Mouse (Mus musculus) embryonic facial prominence, embryonic 13.5 days (tissue): Measurements from ENCODE around the gene Aoc2. TPM values are rescaled to one million over a fixed set of nuclear protein-coding genes. Genes with fewer than 3 reads are reported as not detected.
"Not testable (repeated sequence)": the region's sequence is repeated elsewhere in the genome, so short reads cannot be mapped to it uniquely, and the experiment has no call there.

ENCODE experiments used
- ATAC-seq: fragments of 200-750 bp; cut with Nextera tagmentation; 2 replicates; pipeline ENCODE4 v1.8.0; 2017; ENCODE audit warnings: low read depth; ENCODE audit not compliant: insufficient number of reproducible peaks, insufficient read depth, low FRiP score, low TSS enrichment
- H3K27ac ChIP-seq: fragments of 300-500 bp; sonication (generic); 2 replicates; pipeline ENCODE4 v1.5.1; 2015; ENCODE audit warnings: moderate library complexity, mild to moderate bottlenecking, inconsistent platforms
- H3K27me3 ChIP-seq: fragments of 300-500 bp; sonication (generic); 2 replicates; pipeline ENCODE4 v1.6.1; 2015; ENCODE audit warnings: mild to moderate bottlenecking, inconsistent platforms
- H3K36me3 ChIP-seq: fragments of 300-500 bp; sonication (generic); 2 replicates; pipeline ENCODE4 v1.6.1; 2015; ENCODE audit warnings: mild to moderate bottlenecking, inconsistent platforms
- H3K4me1 ChIP-seq: fragments of 300-500 bp; sonication (generic); 2 replicates; pipeline ENCODE4 v1.6.1; 2015; ENCODE audit warnings: inconsistent platforms
- H3K4me2 ChIP-seq: fragments of 300-500 bp; sonication (generic); 2 replicates; pipeline ENCODE4 v1.6.1; 2015; ENCODE audit warnings: moderate library complexity, mild to moderate bottlenecking, inconsistent platforms
- H3K4me3 ChIP-seq: fragments of 300-500 bp; sonication (generic); 2 replicates; pipeline ENCODE4 v1.5.1; 2015; ENCODE audit warnings: mild to moderate bottlenecking, inconsistent platforms
- H3K9ac ChIP-seq: fragments of 300-500 bp; sonication (generic); 2 replicates; pipeline ENCODE4 v1.6.1; 2015; ENCODE audit warnings: mild to moderate bottlenecking, inconsistent platforms
- H3K9me3 ChIP-seq: fragments of 300-500 bp; sonication (generic); 2 replicates; pipeline ENCODE4 v1.6.1; 2016; ENCODE audit warnings: inconsistent platforms
- WGBS: fragments of 180-500 bp; shearing (Covaris S2); methylation state at CpG from one replicate; pipeline ENCODE4 v1.1.7; 2015; ENCODE audit warnings: mixed read lengths; 5-methylcytosine and 5-hydroxymethylcytosine counted together
- polyA plus RNA-seq: library from polyadenylated mRNA; unstranded; fragments of >200 nt; fragmentation: Nextera tagmentation; extraction: Ambion mirVana; gene quantifications from 2 replicates; pipeline ENCODE4 v1.2.1, GENCODE M21; 2015

Gene Aoc2
- polyA plus RNA-seq, 1 experiment from 2014 or later: 1.7 TPM

DNA sequence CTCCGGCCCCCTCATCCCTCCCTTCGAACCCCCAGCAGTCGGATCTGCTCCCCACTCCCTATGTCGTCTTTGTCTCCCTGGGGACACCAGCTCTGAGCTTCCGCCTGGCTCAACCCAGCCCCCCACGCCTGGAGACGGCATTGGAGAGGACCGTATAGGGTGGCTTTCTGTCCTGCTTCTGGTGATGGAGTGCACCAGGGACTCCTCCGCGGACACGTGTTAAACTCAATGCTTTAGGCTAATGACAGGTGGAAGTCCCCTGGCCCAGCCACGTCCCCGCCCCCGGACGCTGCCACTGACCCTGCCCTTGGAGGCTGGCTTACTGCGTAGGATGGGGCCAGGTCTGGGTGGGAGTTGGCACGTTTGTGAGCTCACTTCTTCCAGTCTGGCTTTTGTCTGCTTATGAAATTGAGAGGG is 8.4 kb upstream of the Aoc2 start:
- WGBS: under 1% methylated on average over 17 of the region's 17 CpGs
- peak overlapping the region; percentile 92 for H3K9ac ChIP-seq
- peak overlapping the region; percentile 83 for H3K4me3 ChIP-seq
- H3K27me3 ChIP-seq: no peaks in the 10 kb centered on the region
- peaks cover 14% of the 10 kb centered on the region for H3K4me1 ChIP-seq
- peak overlapping the region; percentile 73 for H3K27ac ChIP-seq
- ATAC-seq: no peak; the same call in 1 of the 2 replicates
- H3K9me3 ChIP-seq: no peaks in the 10 kb centered on the region
- peaks cover 37% of the 10 kb centered on the region for H3K36me3 ChIP-seq
- H3K4me2 ChIP-seq: peak overlapping the region; percentile 98

GRCm38 (mm10) chr11:101323609-101324008 is 1.3 kb upstream of the Aoc2 start:
- peaks cover 73% of the 10 kb centered on the region for H3K36me3 ChIP-seq
- 18% methylated on average over 4 of the region's 4 CpGs for WGBS
- no peak overlapping the region for H3K9ac ChIP-seq

DNA sequence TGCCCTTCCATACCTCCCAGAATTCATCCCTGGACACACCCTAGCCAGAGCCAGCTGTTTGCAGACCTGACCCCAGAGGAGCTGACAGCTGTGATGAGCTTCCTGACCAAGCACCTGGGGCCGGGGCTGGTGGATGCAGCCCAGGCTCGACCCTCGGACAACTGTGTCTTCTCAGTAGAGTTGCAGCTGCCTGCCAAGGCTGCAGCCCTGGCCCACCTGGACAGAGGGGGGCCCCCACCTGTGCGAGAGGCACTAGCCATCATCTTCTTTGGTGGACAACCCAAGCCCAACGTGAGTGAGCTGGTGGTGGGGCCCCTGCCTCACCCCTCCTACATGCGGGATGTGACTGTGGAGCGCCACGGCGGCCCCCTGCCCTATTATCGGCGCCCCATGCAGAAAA is 338 bp downstream of the Aoc2 start:
- H3K27ac ChIP-seq, H3K4me2 ChIP-seq, H3K27me3 ChIP-seq, H3K9me3 ChIP-seq, H3K4me1 ChIP-seq, H3K9ac ChIP-seq, ATAC-seq, H3K4me3 ChIP-seq: not testable (repeated sequence)
- H3K36me3 ChIP-seq: peaks cover 57% of the 10 kb centered on the region
- 92% methylated on average over 11 of the region's 11 CpGs for WGBS

More at GRCm38 (mm10) chr11:101323609-101324008, 1.3 kb upstream of the Aoc2 start:
- Histone ChIP-seq H3K4me3 (no peak overlapping the region), H3K4me1 (0 out of 2 replicates have a peak, but pooled peaks cover 5% of the 10 kb centered on the region), H3K27ac (no peak overlapping the region), H3K4me2 (no peak overlapping the region), H3K27me3 (no peaks in the 10 kb centered on the region), H3K9me3 (no peaks in the 10 kb centered on the region)
- no peak for ATAC-seq

GRCm38 (mm10) chr11:101326147-101326546 is 1.3 kb downstream of the Aoc2 start:
- H3K4me1 ChIP-seq: 0 out of 2 replicates have a peak, but pooled peaks cover 6% of the 10 kb centered on the region
- H3K27ac ChIP-seq: no peak overlapping the region
- H3K4me2 ChIP-seq: no peak overlapping the region
- 83% methylated on average over 11 of the region's 11 CpGs for WGBS
- peaks cover 47% of the 10 kb centered on the region for H3K36me3 ChIP-seq
- no peak overlapping the region for H3K9ac ChIP-seq
- no peak overlapping the region for H3K4me3 ChIP-seq
- H3K27me3 ChIP-seq: no peaks in the 10 kb centered on the region
- ATAC-seq: no peak
- H3K9me3 ChIP-seq: no peaks in the 10 kb centered on the region

GRCm38 (mm10) chr11:101327311-101327710 is 2.4 kb downstream of the Aoc2 start:
- no peak overlapping the region for H3K9ac ChIP-seq
- H3K4me3 ChIP-seq: no peak overlapping the region

DNA sequence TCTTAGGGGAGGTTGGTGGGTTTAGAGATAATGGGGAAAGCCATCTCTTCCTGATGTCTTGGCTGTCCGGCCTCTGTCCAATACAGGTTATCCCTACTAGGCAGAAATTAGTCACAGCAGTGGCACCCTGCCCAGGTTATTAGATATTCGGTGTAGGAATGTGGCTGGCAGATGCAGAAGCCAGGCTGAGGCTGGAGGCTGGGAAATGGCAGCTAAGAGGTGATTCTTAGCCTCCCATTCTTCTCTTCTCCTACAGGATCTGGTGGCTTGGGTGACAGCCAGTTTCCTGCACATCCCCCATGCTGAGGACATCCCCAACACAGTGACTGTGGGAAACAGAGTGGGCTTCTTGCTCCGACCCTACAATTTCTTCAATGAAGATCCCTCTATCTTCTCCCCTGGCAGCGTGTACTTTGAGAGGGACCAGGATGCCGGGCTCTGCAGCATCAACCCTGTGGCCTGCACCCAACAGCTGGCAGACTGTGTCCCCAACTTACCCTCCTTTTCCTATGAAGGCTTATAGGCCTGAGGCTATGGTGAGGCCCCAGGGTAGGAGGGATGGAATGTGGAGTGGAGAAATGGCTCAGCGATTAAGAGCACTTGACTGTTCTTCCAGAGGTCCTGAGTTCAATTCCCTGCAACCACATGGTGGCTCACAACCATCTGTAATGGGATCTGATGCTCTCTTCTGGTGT is 4.2 kb downstream of the Aoc2 start:
- Histone ChIP-seq H3K27me3 (no peaks in the 10 kb centered on the region), H3K4me2 (no peak overlapping the region), H3K9me3 (no peaks in the 10 kb centered on the region), H3K4me3 (no peak overlapping the region), H3K27ac (no peak overlapping the region), H3K36me3 (peaks cover 18% of the 10 kb centered on the region), H3K4me1 (peaks cover 8% of the 10 kb centered on the region; the same call in 1 of the 2 replicates), H3K9ac (no peak overlapping the region)
- no peak for ATAC-seq
- WGBS: 78% methylated on average over 6 of the region's 6 CpGs

More at GRCm38 (mm10) chr11:101327311-101327710, 2.4 kb downstream of the Aoc2 start:
- ATAC-seq: no peak
- WGBS: 51% methylated on average over 3 of the region's 3 CpGs
- Histone ChIP-seq H3K36me3 (peaks cover 36% of the 10 kb centered on the region), H3K4me2 (no peak overlapping the region), H3K27ac (no peak overlapping the region), H3K9me3 (no peaks in the 10 kb centered on the region), H3K4me1 (0 out of 2 replicates have a peak, but pooled peaks cover 6% of the 10 kb centered on the region), H3K27me3 (no peaks in the 10 kb centered on the region)

DNA sequence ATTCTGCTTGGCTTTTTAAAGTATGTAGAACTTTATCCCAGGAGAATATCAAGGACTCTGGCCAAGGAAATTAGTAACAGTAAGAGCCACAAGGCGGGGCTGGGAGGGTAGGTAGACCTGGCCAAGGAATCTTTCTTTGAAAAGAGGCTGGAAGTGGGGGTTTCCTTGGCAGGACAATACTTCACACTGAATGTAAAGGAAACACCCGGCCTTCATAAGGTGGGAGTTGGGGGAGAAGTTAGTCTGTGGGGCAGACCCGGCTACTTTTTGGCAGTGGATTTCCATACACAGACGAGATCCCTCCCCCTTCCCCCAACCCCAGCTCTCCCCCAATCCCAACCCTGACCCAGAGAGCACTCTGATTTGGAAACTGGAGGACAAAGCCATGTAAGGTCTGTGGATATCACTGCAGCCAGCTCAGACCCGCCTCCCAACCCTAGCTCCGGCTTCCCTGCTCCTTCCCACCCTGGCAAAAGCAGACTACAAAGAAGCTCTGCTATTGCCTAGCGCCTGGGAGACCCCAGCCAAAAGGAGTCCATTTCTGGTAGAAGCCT is 5.6 kb downstream of the Aoc2 start, which contains the start of gene Aoc3:
Gene Aoc3, plus strand, starts transcription at position 235 of the 554 bp plus-strand sequence.
- Histone ChIP-seq H3K27me3 (no peaks in the 10 kb centered on the region), H3K4me1 (peaks cover 14% of the 10 kb centered on the region), H3K4me3 (no peak within 1 kb of the TSS), H3K4me2 (no peak within 1 kb of the TSS), H3K27ac (peak within 1 kb of the TSS; percentile 44; the same call in 1 of the 2 replicates), H3K9me3 (no peaks in the 10 kb centered on the region), H3K9ac (no peak within 1 kb of the TSS), H3K36me3 (peaks cover 5% of the 10 kb centered on the region)
- peak; percentile 45; the same call in 1 of the 2 replicates for ATAC-seq
- 70% methylated on average over 7 of the region's 7 CpGs for whole genome bisulfite sequencing

DNA sequence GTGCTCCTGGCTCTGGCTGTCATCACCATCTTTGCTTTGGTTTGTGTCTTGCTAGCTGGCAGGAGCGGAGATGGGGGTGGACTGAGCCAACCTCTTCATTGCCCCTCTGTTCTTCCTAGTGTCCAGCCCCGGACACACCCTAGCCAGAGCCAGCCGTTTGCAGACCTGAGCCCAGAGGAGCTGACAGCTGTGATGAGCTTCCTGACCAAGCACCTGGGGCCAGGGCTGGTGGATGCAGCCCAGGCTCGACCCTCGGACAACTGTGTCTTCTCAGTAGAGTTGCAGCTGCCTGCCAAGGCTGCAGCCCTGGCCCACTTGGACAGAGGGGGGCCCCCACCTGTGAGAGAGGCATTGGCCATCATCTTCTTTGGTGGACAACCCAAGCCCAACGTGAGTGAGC is 6.1 kb downstream of the Aoc2 start:
- ATAC-seq, H3K4me2 ChIP-seq, H3K9me3 ChIP-seq, H3K27me3 ChIP-seq, H3K36me3 ChIP-seq, H3K9ac ChIP-seq, H3K4me3 ChIP-seq: not testable (repeated sequence)
- Histone ChIP-seq H3K27ac (peak overlapping the region; percentile 44; the same call in 1 of the 2 replicates), H3K4me1 (peaks cover 14% of the 10 kb centered on the region)
- WGBS: 83% methylated on average over 6 of the region's 6 CpGs

DNA sequence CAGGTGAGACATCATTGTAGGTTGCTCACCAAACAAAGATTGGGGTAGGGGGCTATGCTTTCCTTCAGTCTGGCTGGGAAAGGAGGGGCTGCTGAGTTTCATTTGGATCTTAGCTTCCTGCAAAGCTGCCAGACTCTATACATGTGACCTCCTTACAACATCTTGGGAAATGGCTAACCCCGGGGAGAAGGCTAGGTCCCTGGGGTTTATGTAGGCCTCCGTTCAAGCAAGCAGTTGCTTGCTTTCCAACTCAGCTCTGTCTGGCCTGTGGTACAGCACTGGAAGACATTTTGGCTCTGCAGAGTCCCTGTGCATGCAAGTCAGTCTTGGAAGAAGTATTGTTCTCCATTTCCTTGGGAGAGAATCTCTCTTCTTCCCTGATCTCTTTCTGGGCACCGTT is 7.7 kb downstream of the Aoc2 start:
- H3K36me3 ChIP-seq: no peaks in the 10 kb centered on the region
- peaks cover 22% of the 10 kb centered on the region for H3K4me1 ChIP-seq
- 80% methylated on average over 3 of the region's 3 CpGs for WGBS
- H3K9ac ChIP-seq: no peak overlapping the region
- no peak overlapping the region for H3K4me3 ChIP-seq
- no peak overlapping the region for H3K4me2 ChIP-seq
- no peak overlapping the region for H3K27ac ChIP-seq
- H3K9me3 ChIP-seq: no peaks in the 10 kb centered on the region
- no peak for ATAC-seq
- no peaks in the 10 kb centered on the region for H3K27me3 ChIP-seq

DNA sequence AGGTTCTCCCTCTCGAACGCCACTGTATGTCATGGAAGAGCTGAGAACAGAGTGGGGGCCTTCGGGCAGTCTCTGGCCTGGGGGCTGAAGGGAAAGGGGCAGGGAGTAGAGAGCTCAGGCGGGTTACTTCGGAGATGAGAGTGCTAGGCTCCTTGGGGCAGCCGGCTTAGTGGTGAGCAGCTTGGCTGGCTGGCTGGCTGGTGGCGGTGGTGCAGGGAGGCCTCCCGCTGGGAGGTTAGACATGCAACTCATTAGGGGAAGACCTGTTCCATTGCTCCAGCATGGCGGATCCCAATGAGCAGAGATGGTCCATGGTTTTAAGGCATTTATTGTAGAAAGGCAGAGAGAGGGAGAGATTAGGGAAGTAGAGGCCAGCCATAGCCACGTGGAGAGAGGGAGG is 9.2 kb downstream of the Aoc2 start:
- no peaks in the 10 kb centered on the region for H3K36me3 ChIP-seq
- no peak overlapping the region for H3K27ac ChIP-seq
- peaks cover 29% of the 10 kb centered on the region for H3K4me1 ChIP-seq
- 23% methylated on average over 10 of the region's 10 CpGs for WGBS
- H3K4me2 ChIP-seq: no peak overlapping the region
- no peak overlapping the region for H3K4me3 ChIP-seq
- no peaks in the 10 kb centered on the region for H3K9me3 ChIP-seq
- ATAC-seq: no peak
- H3K9ac ChIP-seq: no peak overlapping the region
- H3K27me3 ChIP-seq: no peaks in the 10 kb centered on the region

DNA sequence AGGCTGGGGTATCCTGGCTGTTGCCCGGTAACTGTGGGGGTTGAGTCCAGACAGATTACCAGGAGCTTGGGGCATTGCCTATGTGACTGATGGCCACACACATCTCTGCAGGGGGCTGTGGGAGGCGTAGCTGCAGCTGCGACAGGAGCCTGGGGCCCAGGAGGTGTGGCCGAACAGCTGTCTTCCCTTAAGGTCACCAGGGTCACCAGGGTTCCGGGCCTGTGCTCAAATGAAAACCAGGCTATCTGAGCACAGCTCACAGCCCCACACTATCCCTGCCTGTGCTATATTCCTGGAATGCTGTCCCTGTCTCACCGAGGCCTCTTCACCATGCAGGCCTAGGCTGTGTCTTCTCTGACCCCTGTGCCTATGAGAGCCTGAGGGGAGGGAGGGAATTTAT is 9.7 kb downstream of the Aoc2 start:
- H3K27ac ChIP-seq: no peak overlapping the region
- peaks cover 29% of the 10 kb centered on the region for H3K4me1 ChIP-seq
- H3K4me2 ChIP-seq: no peak overlapping the region
- H3K36me3 ChIP-seq: no peaks in the 10 kb centered on the region
- no peak for ATAC-seq
- WGBS: 10% methylated on average over 6 of the region's 6 CpGs
- H3K4me3 ChIP-seq: no peak overlapping the region
- no peaks in the 10 kb centered on the region for H3K27me3 ChIP-seq
- no peaks in the 10 kb centered on the region for H3K9me3 ChIP-seq
- H3K9ac ChIP-seq: no peak overlapping the region

DNA sequence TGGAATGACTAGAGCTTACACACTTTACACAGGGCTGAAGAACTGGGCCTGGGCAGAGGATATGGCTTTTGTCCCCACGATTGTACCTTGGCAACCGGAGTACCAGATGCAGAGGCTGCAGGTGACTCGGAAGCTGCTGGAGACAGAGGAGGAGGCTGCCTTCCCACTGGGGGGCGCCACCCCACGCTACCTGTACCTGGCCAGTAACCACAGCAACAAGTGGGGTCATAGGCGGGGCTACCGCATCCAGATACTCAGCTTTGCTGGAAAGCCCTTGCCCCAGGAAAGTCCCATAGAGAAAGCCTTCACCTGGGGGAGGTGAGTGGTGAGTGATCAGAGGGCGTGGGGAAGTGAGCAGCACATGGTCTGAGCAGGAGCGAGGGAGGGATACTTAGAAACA is 10.8 kb downstream of the Aoc2 start:
- 79% methylated on average over 9 of the region's 9 CpGs for WGBS
- Histone ChIP-seq H3K9ac (no peak overlapping the region), H3K4me2 (no peak overlapping the region), H3K4me1 (peaks cover 29% of the 10 kb centered on the region), H3K36me3 (no peaks in the 10 kb centered on the region), H3K4me3 (no peak overlapping the region), H3K27me3 (no peaks in the 10 kb centered on the region), H3K27ac (no peak overlapping the region), H3K9me3 (no peaks in the 10 kb centered on the region)
- ATAC-seq: no peak
